ENCODE assay signal across 8 mouse cellular contexts in the genomic region with DNA sequence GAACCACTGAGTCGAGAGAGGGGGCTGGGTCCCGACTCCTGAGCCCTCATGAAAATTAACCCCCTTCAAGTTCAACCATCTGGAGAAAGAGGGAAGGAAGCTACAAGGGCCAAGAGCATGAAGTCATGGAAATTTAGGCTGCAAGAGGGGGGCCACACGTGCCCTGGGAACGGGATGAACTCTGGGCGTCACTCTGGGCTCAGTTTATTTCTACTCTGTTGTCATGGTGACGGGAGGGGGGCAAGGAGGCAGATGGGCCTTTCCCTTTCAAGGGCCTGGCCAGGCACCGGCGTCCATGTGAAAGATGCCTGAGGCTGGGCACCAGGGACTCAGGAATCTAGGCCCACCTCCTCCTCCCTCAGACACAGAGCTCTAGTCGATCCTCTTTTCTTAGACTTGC. TPM values are rescaled to one million over a fixed set of nuclear protein-coding genes. Genes with fewer than 3 reads are reported as not detected.
DNase-seq lines count a peak whose midpoint lies in the region; ATAC-seq and TF ChIP-seq lines count a peak whose summit lies in the region.

No protein-coding gene starts in this region.

- H3K27ac ChIP-seq in left cerebral cortex, adult 2 months, result no peak overlapping the region
- H3K27ac ChIP-seq in forebrain, embryonic 10.5 days, result peak overlapping the region; percentile 20; the same call in 1 of the 2 replicates
- H3K27ac ChIP-seq in heart, embryonic 16.5 days (ENCODE audit: low read length), result peak overlapping the region; percentile 38
- H3K27ac ChIP-seq in midbrain, embryonic 13.5 days, result peak overlapping the region; percentile 53; the same call in 1 of the 2 replicates

- no peaks in the 10 kb centered on the region for H3K27me3 ChIP-seq in forebrain, embryonic 10.5 days (ENCODE audit: poor library complexity, severe bottlenecking)
- H3K27me3 ChIP-seq in heart, embryonic 16.5 days (ENCODE audit: control insufficient read depth, insufficient read depth, low read length), result no peaks in the 10 kb centered on the region
- no peaks in the 10 kb centered on the region for H3K27me3 ChIP-seq in midbrain, embryonic 13.5 days

- no peaks in the 10 kb centered on the region for H3K9me3 ChIP-seq in forebrain, embryonic 10.5 days
- no peaks in the 10 kb centered on the region for H3K9me3 ChIP-seq in heart, embryonic 16.5 days (replicated peaks; ENCODE audit: control insufficient read depth, low read length)
- H3K9me3 ChIP-seq in midbrain, embryonic 13.5 days, result no peaks in the 10 kb centered on the region

- 0 out of 2 replicates have a peak overlapping the region, but pooled peaks have one; percentile 10 for H3K9ac ChIP-seq in heart, embryonic 16.5 days (ENCODE audit: low read length)
- H3K9ac ChIP-seq in midbrain, embryonic 13.5 days (replicated peaks), result peak overlapping the region; percentile 97

- peaks cover 50% of the 10 kb centered on the region for H3K36me3 ChIP-seq in forebrain, embryonic 10.5 days (replicated peaks)
- peaks cover 10% of the 10 kb centered on the region for H3K36me3 ChIP-seq in heart, embryonic 16.5 days (ENCODE audit: control insufficient read depth, insufficient read depth)
- H3K36me3 ChIP-seq in midbrain, embryonic 13.5 days, result peaks cover 44% of the 10 kb centered on the region

- DNase-seq in left cerebral cortex, adult 2 months (ENCODE audit: extremely low spot score in 1 of 2, low spot score in 2 of 2), result no peak
- no peak for DNase-seq in left cerebral cortex, adult 9 months (ENCODE audit: low spot score in 2 of 2)
- peak; percentile 56 for DNase-seq in forebrain, embryonic 10.5 days (ENCODE audit: extremely low spot score, low spot score)
- peak; percentile 75 for DNase-seq in kidney, postnatal 14 days
- no peak for DNase-seq in spleen, postnatal 14 days (ENCODE audit: low spot score in 2 of 2)
- no peak for DNase-seq in thymus, postnatal 10 days (ENCODE audit: low spot score in 2 of 2)

- no peak for TF ChIP-seq CTCF in left cerebral cortex, adult 2 months (IDR thresholded peaks at IDR 0.05)

- peaks cover 43% of the 10 kb centered on the region for H3K4me1 ChIP-seq in forebrain, embryonic 10.5 days
- peaks cover 39% of the 10 kb centered on the region for H3K4me1 ChIP-seq in heart, embryonic 16.5 days (ENCODE audit: control insufficient read depth, insufficient read depth, low read length)
- H3K4me1 ChIP-seq in midbrain, embryonic 13.5 days (replicated peaks), result peaks cover 43% of the 10 kb centered on the region

- 35% methylated on average over 9 of the region's 9 CpGs for WGBS in forebrain, embryonic 10.5 days
- WGBS in heart, embryonic 16.5 days, result 16% methylated on average over 9 of the region's 9 CpGs
- 13% methylated on average over 9 of the region's 9 CpGs for WGBS in midbrain, embryonic 13.5 days

- H3K4me3 ChIP-seq in left cerebral cortex, adult 2 months, result 0 out of 2 replicates have a peak overlapping the region, but pooled peaks have one; percentile 7
- H3K4me3 ChIP-seq in forebrain, embryonic 10.5 days, result peak overlapping the region; percentile 94
- H3K4me3 ChIP-seq in heart, embryonic 16.5 days (ENCODE audit: low read length), result peak overlapping the region; percentile 15; the same call in 1 of the 2 replicates
- peak overlapping the region; percentile 92 for H3K4me3 ChIP-seq in midbrain, embryonic 13.5 days (replicated peaks)

- peak overlapping the region; percentile 87 for H3K4me2 ChIP-seq in heart, embryonic 16.5 days (ENCODE audit: low read depth, low read length)
- peak overlapping the region; percentile 85 for H3K4me2 ChIP-seq in midbrain, embryonic 13.5 days (replicated peaks)

- ATAC-seq in heart, embryonic 16.5 days (replicated peaks; ENCODE audit: extremely low read depth, insufficient read depth, low FRiP score), result 0 out of 2 replicates have a peak, but pooled peaks have one; percentile 4
- peak; percentile 16 for ATAC-seq in midbrain, embryonic 13.5 days

- intact Hi-C loops in left cerebral cortex, adult 2 months (cut with DNase I), result loop anchor here (2.0 kb wide), 1 partner anchor 19 kb away; no protein-coding TSS in a partner anchor

RNA-seq across cellular contexts. Expression of a gene that starts 3.2 kb away (rescaled TPM):
- 100 to 1,000 TPM; 173 to 177 TPM for total RNA-seq in left cerebral cortex, adult 2 months (2021)
- polyA plus RNA-seq in forebrain, embryonic 10.5 days (2016; fragmentation: Nextera tagmentation; extraction: Ambion mirVana), result 34.2 and 34.8 TPM in 2 replicates
- polyA plus RNA-seq in heart, embryonic 16.5 days (2015; fragmentation: Nextera tagmentation; extraction: Ambion mirVana), result 28.6 and 39.8 TPM in 2 replicates
- 34.9 and 51.9 TPM in 2 replicates for polyA plus RNA-seq in midbrain, embryonic 13.5 days (2015; fragmentation: Nextera tagmentation; extraction: Ambion mirVana)

RNA-seq across cellular contexts. Expression of a gene that starts 17.9 kb away (rescaled TPM):
- total RNA-seq in left cerebral cortex, adult 2 months (2021), result 1 to 10 TPM; 7.4 to 9.2 TPM
- polyA plus RNA-seq in forebrain, embryonic 10.5 days (2016; fragmentation: Nextera tagmentation; extraction: Ambion mirVana), result 4.3 and 4.5 TPM in 2 replicates
- 170 and 190 TPM in 2 replicates for polyA plus RNA-seq in heart, embryonic 16.5 days (2015; fragmentation: Nextera tagmentation; extraction: Ambion mirVana)
- 5.4 and 6.3 TPM in 2 replicates for polyA plus RNA-seq in midbrain, embryonic 13.5 days (2015; fragmentation: Nextera tagmentation; extraction: Ambion mirVana)

RNA-seq across cellular contexts. Expression of a gene that starts 25.8 kb away (rescaled TPM):
- total RNA-seq in left cerebral cortex, adult 2 months (2021), result under 1 TPM; 0.84 to 0.96 TPM
- 1.8 and 1.9 TPM in 2 replicates for polyA plus RNA-seq in forebrain, embryonic 10.5 days (2016; fragmentation: Nextera tagmentation; extraction: Ambion mirVana)
- 3,783 and 3,984 TPM in 2 replicates for polyA plus RNA-seq in heart, embryonic 16.5 days (2015; fragmentation: Nextera tagmentation; extraction: Ambion mirVana)
- polyA plus RNA-seq in midbrain, embryonic 13.5 days (2015; fragmentation: Nextera tagmentation; extraction: Ambion mirVana), result 1.4 and 2.3 TPM in 2 replicates

RNA-seq across cellular contexts. Expression of a gene that starts 34.0 kb away (rescaled TPM):
- under 1 TPM; 0.20 to 0.49 TPM for total RNA-seq in left cerebral cortex, adult 2 months (2021)
- polyA plus RNA-seq in forebrain, embryonic 10.5 days (2016; fragmentation: Nextera tagmentation; extraction: Ambion mirVana), result 2.7 and 3.2 TPM in 2 replicates
- polyA plus RNA-seq in heart, embryonic 16.5 days (2015; fragmentation: Nextera tagmentation; extraction: Ambion mirVana), result 1.1 and 1.3 TPM in 2 replicates
- 1.5 and 2.3 TPM in 2 replicates for polyA plus RNA-seq in midbrain, embryonic 13.5 days (2015; fragmentation: Nextera tagmentation; extraction: Ambion mirVana)

RNA-seq across cellular contexts. Expression of a gene that starts 37.8 kb away (rescaled TPM):
- total RNA-seq in left cerebral cortex, adult 2 months (2021), result 1 to 10 TPM; 5.3 to 5.4 TPM
- 1.3 and 2.4 TPM in 2 replicates for polyA plus RNA-seq in forebrain, embryonic 10.5 days (2016; fragmentation: Nextera tagmentation; extraction: Ambion mirVana)
- polyA plus RNA-seq in heart, embryonic 16.5 days (2015; fragmentation: Nextera tagmentation; extraction: Ambion mirVana), result 3.6 and 5.6 TPM in 2 replicates
- polyA plus RNA-seq in midbrain, embryonic 13.5 days (2015; fragmentation: Nextera tagmentation; extraction: Ambion mirVana), result 5.5 and 8.2 TPM in 2 replicates

Comparison
In these comparisons a context has a peak if more than half of its experiments do, and no peak if none do; other contexts are left out.
1. DNase-seq: peak in forebrain, embryonic 10.5 days (single experiment) and kidney, postnatal 14 days (single experiment); none in left cerebral cortex, adult 2 months (0 of 2), left cerebral cortex, adult 9 months (0 of 2), spleen, postnatal 14 days (0 of 2) and thymus, postnatal 10 days (0 of 2).
2. H3K4me3 ChIP-seq: peak in every context shown above with its lines; median percentile 94 in forebrain, embryonic 10.5 days; 92 in midbrain, embryonic 13.5 days; 15 in heart, embryonic 16.5 days; 7 in left cerebral cortex, adult 2 months.
3. RNA of a gene that starts 17.9 kb away (polyA plus RNA-seq): 170 to 190 TPM in heart, embryonic 16.5 days; 5.4 to 6.3 TPM in midbrain, embryonic 13.5 days and 4.3 to 4.5 TPM in forebrain, embryonic 10.5 days; every median in the first group is over 10 times any median in the second.
4. RNA of a gene that starts 25.8 kb away (polyA plus RNA-seq): 3,783 to 3,984 TPM in heart, embryonic 16.5 days; 1.4 to 2.3 TPM in midbrain, embryonic 13.5 days and 1.8 to 1.9 TPM in forebrain, embryonic 10.5 days; every median in the first group is over 1,000 times any median in the second.